Mouse (Mus musculus) hindbrain, postnatal 0 days (tissue): ENCODE data around the gene Olfr49. TPM values are rescaled to one million over a fixed set of nuclear protein-coding genes. Genes with fewer than 3 reads are reported as not detected.

ENCODE experiments used
- ATAC-seq: fragments of 200-750 bp; cut with Nextera tagmentation; 2 replicates; pipeline ENCODE4 v1.8.0; 2017; ENCODE audit warnings: mild to moderate bottlenecking, moderate TSS enrichment, moderate library complexity
- DNase-seq: peaks from one replicate; pipeline ENCODE4 v3.0.0-alpha.2; 2015; ENCODE audit warnings: low spot score
- H3K27ac ChIP-seq: fragments of 300-500 bp; sonication (generic); 2 replicates; pipeline ENCODE4 v1.5.1; 2014; ENCODE audit warnings: mild to moderate bottlenecking
- H3K27me3 ChIP-seq: fragments of 300-500 bp; sonication (generic); 2 replicates; pipeline ENCODE4 v1.6.1; 2014; ENCODE audit warnings: low read length, mixed read lengths; ENCODE audit not compliant: insufficient read depth
- H3K36me3 ChIP-seq: fragments of 300-500 bp; sonication (generic); 2 replicates; pipeline ENCODE4 v1.6.1; 2014; ENCODE audit warnings: low read length, mixed read lengths; ENCODE audit not compliant: insufficient read depth
- H3K4me1 ChIP-seq: fragments of 300-500 bp; sonication (generic); 2 replicates; pipeline ENCODE4 v1.6.1; 2014; ENCODE audit warnings: antibody characterized with exemption, low read length, mixed read lengths; ENCODE audit not compliant: insufficient read depth
- H3K4me2 ChIP-seq: fragments of 300-500 bp; sonication (generic); 2 replicates; pipeline ENCODE4 v1.6.1; 2014; ENCODE audit warnings: low read depth, mild to moderate bottlenecking, low read length, moderate library complexity, mixed read lengths
- H3K4me3 ChIP-seq: fragments of 300-500 bp; sonication (generic); 2 replicates; pipeline ENCODE4 v1.5.1; 2014; ENCODE audit warnings: low read length
- H3K9ac ChIP-seq: fragments of 300-500 bp; sonication (generic); replicated peaks from 2 replicates; pipeline ENCODE4 v1.6.1; 2014; ENCODE audit warnings: mild to moderate bottlenecking, low read length, moderate library complexity, mixed read lengths
- H3K9me3 ChIP-seq: fragments of 300-500 bp; sonication (generic); 2 replicates; pipeline ENCODE4 v1.6.1; 2016; ENCODE audit warnings: low read length, mixed read lengths
- CTCF ChIP-seq: IDR thresholded peaks from 2 replicates; pipeline ENCODE4 v1.5.1; 2016; ENCODE audit warnings: antibody characterized with exemption, control low read depth, low read depth
- WGBS: fragments of 180-500 bp; shearing (Covaris S2); extraction: QIAGEN DNeasy Blood & Tissue Kit; methylation state at CpG from one replicate; pipeline ENCODE4 v1.1.7; 2014; 5-methylcytosine and 5-hydroxymethylcytosine counted together
- polyA plus RNA-seq: library from polyadenylated mRNA; unstranded; fragments of >200 nt; fragmentation: Nextera tagmentation; extraction: Ambion mirVana; gene quantifications from 2 replicates; pipeline ENCODE4 v1.2.1, GENCODE M21; 2015
- total RNA-seq: library from RNA; depleted of rRNA; stranded (reverse); fragments of >200 nt; gene quantifications from 2 replicates; pipeline ENCODE4 v1.2.3, GENCODE M21; 2014; rRNA removed

The Olfr49 gene
- total and polyA plus RNA-seq, 2 experiments from 2014 or later: not detected

- peak overlapping the region; percentile 51; the same call in 1 of the 2 replicates for H3K9ac ChIP-seq
- H3K4me3 ChIP-seq: peak overlapping the region; percentile 27
- H3K4me1 ChIP-seq: peaks cover 11% of the 10 kb centered on the region; the same call in 1 of the 2 replicates
- WGBS: 15% methylated on average over 7 of the region's 7 CpGs
- no peaks in the 10 kb centered on the region for H3K9me3 ChIP-seq
- ATAC-seq (peak; percentile 1; the same call in 1 of the 2 replicates), DNase-seq (no peak)
- H3K36me3 ChIP-seq: no peaks in the 10 kb centered on the region
- no peak for TF ChIP-seq CTCF
- H3K27ac ChIP-seq: peak overlapping the region; percentile 36; the same call in 1 of the 2 replicates
- no peaks in the 10 kb centered on the region for H3K27me3 ChIP-seq
- peak overlapping the region; percentile 58 for H3K4me2 ChIP-seq
Observed at GRCm38 (mm10) chr14:54228501-54228900, 56.2 kb downstream of the Olfr49 start.

Other genes with a start within 250 kb of the Olfr49 start
- 189 and 321 TPM in 2 replicates for gene Dad1, start 30.8 kb downstream of the Olfr49 start, total RNA-seq
- 406 and 407 TPM in 2 replicates for gene Dad1, start 30.8 kb downstream of the Olfr49 start, polyA plus RNA-seq
- gene Abhd4, start 30.8 kb downstream of the Olfr49 start, total RNA-seq: 105 and 126 TPM in 2 replicates
- 76.9 and 82.7 TPM in 2 replicates for gene Abhd4, start 30.8 kb downstream of the Olfr49 start, polyA plus RNA-seq
- gene Oxa1l, start 75.9 kb upstream of the Olfr49 start, total RNA-seq: 83.6 and 85.6 TPM in 2 replicates
- 66.7 and 74.8 TPM in 2 replicates for gene Oxa1l, start 75.9 kb upstream of the Olfr49 start, polyA plus RNA-seq
- 3.7 and 4.5 TPM in 2 replicates for gene Slc7a7, start 132.8 kb upstream of the Olfr49 start, total RNA-seq
- gene Slc7a7, start 132.8 kb upstream of the Olfr49 start, polyA plus RNA-seq: 3.6 TPM in 2 replicates
- gene Mrpl52, start 142.0 kb upstream of the Olfr49 start, total RNA-seq: 113 and 129 TPM in 2 replicates
- 266 and 297 TPM in 2 replicates for gene Mrpl52, start 142.0 kb upstream of the Olfr49 start, polyA plus RNA-seq
- 50.1 and 53.3 TPM in 2 replicates for gene Mmp14, start 146.7 kb upstream of the Olfr49 start, total RNA-seq
- 44.5 and 47.2 TPM in 2 replicates for gene Mmp14, start 146.7 kb upstream of the Olfr49 start, polyA plus RNA-seq
- 57.7 and 62.5 TPM in 2 replicates for gene Lrp10, start 179.2 kb upstream of the Olfr49 start, total RNA-seq
- 36.0 and 38.8 TPM in 2 replicates for gene Lrp10, start 179.2 kb upstream of the Olfr49 start, polyA plus RNA-seq
- 28.1 and 32.8 TPM in 2 replicates for gene Rem2, start 191.2 kb upstream of the Olfr49 start, total RNA-seq
- gene Rem2, start 191.2 kb upstream of the Olfr49 start, polyA plus RNA-seq: 25.2 and 25.3 TPM in 2 replicates
- gene Prmt5, start 232.6 kb upstream of the Olfr49 start, total RNA-seq: 62.4 and 63.7 TPM in 2 replicates
- 76.1 and 76.2 TPM in 2 replicates for gene Prmt5, start 232.6 kb upstream of the Olfr49 start, polyA plus RNA-seq